Mouse (Mus musculus) erythroblast, embryonic 14.5 days (primary cell): ENCODE measurements around the gene Pabpc4.

Source experiments
- GATA1 ChIP-seq: IDR thresholded peaks from 2 replicates; pipeline ENCODE4 v1.6.1; 2012; ENCODE audit warnings: low read length, inconsistent platforms, mixed read lengths
- TAL1 ChIP-seq: IDR thresholded peaks from 3 replicates; pipeline ENCODE4 v1.6.1; 2012; ENCODE audit warnings: low read length, inconsistent platforms, mixed read lengths

DNA sequence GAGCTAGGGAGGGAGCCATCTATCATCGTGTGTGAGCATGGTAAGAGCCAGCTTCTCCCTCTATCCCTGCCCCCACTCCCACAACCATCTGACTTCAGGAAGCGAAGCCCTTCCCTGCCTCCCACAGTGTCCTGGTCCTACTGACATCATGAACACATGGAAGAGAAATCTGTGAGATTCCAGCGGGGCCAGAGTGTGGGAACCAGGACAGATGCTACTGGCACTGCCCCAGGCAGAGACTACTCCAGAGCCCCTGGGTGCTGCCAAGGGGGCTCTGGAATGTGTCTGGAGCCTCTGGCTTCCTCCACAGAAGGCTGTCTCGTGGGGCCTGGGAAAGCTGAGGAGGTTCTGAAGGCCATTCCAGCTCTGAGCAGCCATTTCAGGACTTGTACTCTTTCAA is 34.4 kb upstream of the Pabpc4 start:
- no peak for TF ChIP-seq TAL1
- TF ChIP-seq GATA1, result no peak
